ENCODE assay signal across 8 mouse cellular contexts in the genomic region with DNA sequence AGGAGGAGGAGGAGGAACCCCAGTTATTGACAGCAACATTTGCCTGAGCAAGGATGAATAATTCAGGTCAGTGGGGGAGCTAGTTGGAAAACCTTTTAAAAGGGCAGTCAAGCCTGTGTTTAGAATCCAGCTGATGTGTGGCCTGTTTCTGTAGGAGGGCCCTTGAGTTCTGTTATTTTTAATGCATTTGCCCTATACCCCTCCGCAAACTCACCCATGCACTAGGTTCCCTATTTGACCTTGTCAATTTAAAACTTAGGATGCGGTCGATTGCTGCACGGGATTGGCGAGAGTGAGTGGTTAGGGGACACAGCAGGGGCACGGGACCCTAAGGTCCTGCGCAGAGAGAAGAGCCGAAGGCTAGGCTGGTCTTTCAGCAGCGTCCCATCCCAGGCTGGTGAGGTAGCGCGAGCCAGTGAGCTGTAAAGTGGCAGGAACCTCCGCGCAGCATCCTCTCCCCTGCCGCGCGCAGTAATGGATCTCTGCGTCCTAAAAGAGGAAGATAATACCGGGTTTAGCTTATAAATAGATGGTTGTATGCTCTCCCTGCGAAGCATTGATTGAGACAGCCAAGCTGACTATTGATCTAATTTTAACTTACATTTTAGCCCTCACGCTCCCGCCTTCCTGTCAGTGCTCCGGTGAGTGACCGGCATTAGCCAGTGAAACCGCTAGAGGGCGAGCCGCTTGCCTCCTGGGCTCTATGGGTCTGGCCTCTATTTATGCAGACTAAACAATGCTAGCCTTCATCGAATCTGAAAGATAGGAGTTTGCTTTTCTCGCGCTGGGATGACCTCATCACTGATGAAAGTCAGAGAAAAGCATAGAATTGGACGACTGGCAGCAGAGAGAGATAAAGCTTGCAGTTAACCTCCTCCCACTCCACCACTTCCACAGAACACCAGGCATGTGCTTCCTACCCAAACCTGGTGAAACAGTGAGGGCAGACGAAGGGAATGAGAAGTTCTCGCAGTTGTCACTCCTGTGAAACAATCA.
DNase-seq lines count a peak whose midpoint lies in the region; ATAC-seq and TF ChIP-seq lines count a peak whose summit lies in the region.

No protein-coding gene starts in this region.

- no peaks in the 10 kb centered on the region for H3K36me3 ChIP-seq in heart, embryonic 14.5 days (ENCODE audit: control insufficient read depth, insufficient read depth, low read length)
- H3K36me3 ChIP-seq in liver, adult 2 months (ENCODE audit: control insufficient read depth, insufficient read depth, low read length) = no peaks in the 10 kb centered on the region

- peak; percentile 57; the same call in 1 of the 2 replicates for ATAC-seq in erythroid progenitor cell, adult 5-6 weeks (replicated peaks; ENCODE audit: low FRiP score, poor library complexity, severe bottlenecking)
- ATAC-seq in heart, embryonic 14.5 days (ENCODE audit: insufficient number of reproducible peaks, insufficient read depth, low FRiP score, low read depth) = 0 out of 2 replicates have a peak, but pooled peaks have one; percentile 43
- ATAC-seq in monocyte, adult 5-6 weeks (replicated peaks; ENCODE audit: insufficient number of reproducible peaks, low FRiP score, low TSS enrichment, poor library complexity, severe bottlenecking) = peak; percentile 85

- peak; percentile 82 for DNase-seq in CD4-positive, CD25-positive, alpha-beta regulatory T cell, adult 2 months (ENCODE audit: low read depth, low spot score)
- DNase-seq in kidney, postnatal 10 days = peak; percentile 78
- peak; percentile 26 for DNase-seq in liver, adult 2 months (ENCODE audit: extremely low read depth, low read depth, low spot score)
- DNase-seq in spleen, postnatal 4 days (ENCODE audit: low spot score in 2 of 2) = peak; percentile 50 to 80

- H3K27ac ChIP-seq in brown adipose tissue, adult 24 weeks (replicated peaks; ENCODE audit: low read depth, low read length) = no peak overlapping the region
- no peak overlapping the region for H3K27ac ChIP-seq in heart, embryonic 14.5 days (replicated peaks in 1 of 2; ENCODE audit: control insufficient read depth in 1 of 2, insufficient read depth in 1 of 2, low read depth in 2 of 2, low read length in 2 of 2)
- no peak overlapping the region for H3K27ac ChIP-seq in liver, adult 2 months (replicated peaks; ENCODE audit: insufficient read depth, low read depth, low read length)

- no peaks in the 10 kb centered on the region for H3K9me3 ChIP-seq in heart, embryonic 14.5 days (ENCODE audit: control insufficient read depth, low read length)

- no peaks in the 10 kb centered on the region for H3K4me1 ChIP-seq in brown adipose tissue, adult 24 weeks (ENCODE audit: control insufficient read depth, insufficient read depth, insufficient read length, low read length)
- peaks cover 2 to 3% of the 10 kb centered on the region in 2 experiments; a peak in 1 of 4 replicates for H3K4me1 ChIP-seq in heart, embryonic 14.5 days (ENCODE audit: control insufficient read depth in 2 of 2, insufficient read depth in 2 of 2, low read length in 2 of 2)
- H3K4me1 ChIP-seq in liver, adult 2 months (ENCODE audit: control insufficient read depth, insufficient read depth, low read length) = 0 out of 2 replicates have a peak, but pooled peaks cover 3% of the 10 kb centered on the region

- no peak for TF ChIP-seq POLR2A in liver, adult 2 months (IDR thresholded peaks at IDR 0.05; ENCODE audit: extremely low read depth, insufficient read depth, low read length)

- no peaks in the 10 kb centered on the region; the same call in 1 of the 2 replicates for H3K27me3 ChIP-seq in heart, embryonic 14.5 days (ENCODE audit: control insufficient read depth, insufficient read depth, low read length)
- no peaks in the 10 kb centered on the region for H3K27me3 ChIP-seq in liver, adult 2 months (ENCODE audit: control insufficient read depth, insufficient read depth, low read length)

- H3K4me2 ChIP-seq in heart, embryonic 14.5 days (ENCODE audit: low read length) = peak overlapping the region; percentile 77

- peak overlapping the region; percentile 32 for H3K4me3 ChIP-seq in brown adipose tissue, adult 24 weeks (ENCODE audit: insufficient read depth, low read depth, low read length)
- H3K4me3 ChIP-seq in heart, embryonic 14.5 days (ENCODE audit: control insufficient read depth in 1 of 2, insufficient read depth in 1 of 2, low read depth in 1 of 2, low read length in 2 of 2) = peak overlapping the region; percentile 42 to 47
- peak overlapping the region; percentile 38; the same call in 1 of the 2 replicates for H3K4me3 ChIP-seq in liver, adult 2 months (ENCODE audit: insufficient read depth, low read depth, low read length)

- TF ChIP-seq CTCF in liver, adult 2 months (IDR thresholded peaks at IDR 0.05; ENCODE audit: low read depth, low read length) = peak; percentile 92

- no peaks in the 10 kb centered on the region for H3K79me2 ChIP-seq in liver, adult 2 months (ENCODE audit: control insufficient read depth, insufficient read depth, low read length)

- peak overlapping the region; percentile 50 for H3K9ac ChIP-seq in heart, embryonic 14.5 days (ENCODE audit: low read length)
- H3K9ac ChIP-seq in liver, adult 2 months (ENCODE audit: low read depth, low read length) = no peak overlapping the region

- whole genome bisulfite sequencing in heart, embryonic 14.5 days = 9% methylated on average over 32 of the region's 32 CpGs
- 16% methylated on average over 32 of the region's 32 CpGs for whole genome bisulfite sequencing in liver, adult 2 months

Comparison
In these comparisons a context has a peak if more than half of its experiments do, and no peak if none do; other contexts are left out.
1. DNase-seq: peak in every context shown above with its lines; median percentile 82 in CD4-positive, CD25-positive, alpha-beta regulatory T cell, adult 2 months; 78 in kidney, postnatal 10 days; 65 in spleen, postnatal 4 days; 26 in liver, adult 2 months.